Mouse (Mus musculus): ENCODE results near the gene Myo16. TPM values are rescaled to one million over a fixed set of nuclear protein-coding genes. Genes with fewer than 3 reads are reported as not detected.

Gene Myo16
- polyA plus RNA-seq, 1 experiment: 104 TPM

DNA sequence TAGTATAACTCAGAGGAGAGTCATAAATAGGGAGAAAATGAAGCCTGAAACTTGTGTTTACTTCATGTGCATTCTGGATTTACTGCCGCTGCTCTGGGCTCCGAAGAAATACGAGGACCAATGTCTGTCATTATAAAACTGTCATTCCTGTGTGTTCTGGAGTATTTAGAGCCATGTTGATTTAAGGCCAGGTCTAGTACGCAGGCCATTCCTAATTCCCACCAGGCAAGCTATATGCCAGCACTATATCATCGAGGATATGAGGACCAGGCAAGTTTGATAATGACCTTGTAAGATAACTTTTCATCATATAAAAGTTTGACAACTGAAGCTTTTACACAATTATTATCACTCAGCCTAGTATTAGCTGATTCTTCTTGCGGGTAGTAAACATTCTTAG lies 153.6 kb downstream of the Myo16 start:
- TF ChIP-seq CTCF (IDR thresholded peaks at IDR 0.05; ENCODE audit: insufficient read depth, low read depth, low read length) (no peak), POLR2A (IDR thresholded peaks at IDR 0.05; ENCODE audit: insufficient read depth, low read depth, low read length) (no peak)
- Histone ChIP-seq H3K4me1 (ENCODE audit: control insufficient read depth, insufficient read depth, low read length) (peaks cover 14% of the 10 kb centered on the region), H3K27ac (ENCODE audit: insufficient read depth, low read depth, low read length) (no peak overlapping the region), H3K4me3 (ENCODE audit: insufficient read depth, low read depth, low read length) (no peak overlapping the region)
- WGBS: 72% methylated on average over 6 of the region's 6 CpGs

DNA sequence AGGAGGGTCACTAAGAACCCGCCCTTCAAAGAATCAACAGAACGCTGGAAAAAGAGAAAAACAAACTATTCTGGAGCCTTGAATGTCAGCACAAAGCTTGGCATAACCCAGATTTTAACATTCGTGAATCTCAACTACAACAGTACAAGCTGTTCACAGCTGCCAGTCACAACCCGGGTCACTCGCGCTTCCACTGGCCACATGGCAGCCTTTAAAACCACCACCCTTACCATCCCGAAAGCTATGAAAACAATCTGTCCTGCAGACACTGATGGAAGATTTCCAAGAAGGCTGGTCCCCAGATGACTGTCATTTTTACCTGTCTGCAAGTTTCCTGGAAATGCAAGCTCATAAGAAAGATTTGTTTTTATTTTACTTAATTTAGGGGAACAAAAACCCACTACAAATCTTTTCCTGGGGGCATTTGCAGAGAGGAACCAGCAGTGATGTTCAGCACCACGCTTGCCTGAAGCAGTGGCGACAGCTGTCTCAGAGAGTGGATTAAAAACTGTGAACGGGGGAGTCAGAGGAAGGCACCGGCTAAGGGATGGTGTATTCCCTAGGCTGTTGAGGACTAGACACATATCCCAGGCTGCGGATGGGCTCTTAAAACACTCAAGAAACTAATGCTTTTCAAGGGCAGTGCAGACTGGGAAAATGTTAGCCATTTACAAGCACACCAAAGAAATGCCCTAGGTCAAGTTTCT lies 154.2 kb downstream of the Myo16 start:
- WGBS: 41% methylated on average over 12 of the region's 12 CpGs
- Histone ChIP-seq H3K4me3 (ENCODE audit: insufficient read depth, low read depth, low read length) (no peak overlapping the region), H3K27ac (ENCODE audit: insufficient read depth, low read depth, low read length) (peak overlapping the region; percentile 41; the same call in 1 of the 2 replicates), H3K4me1 (ENCODE audit: control insufficient read depth, insufficient read depth, low read length) (peaks cover 16% of the 10 kb centered on the region)
- TF ChIP-seq POLR2A (IDR thresholded peaks at IDR 0.05; ENCODE audit: insufficient read depth, low read depth, low read length) (no peak), CTCF (IDR thresholded peaks at IDR 0.05; ENCODE audit: insufficient read depth, low read depth, low read length) (no peak)

DNA sequence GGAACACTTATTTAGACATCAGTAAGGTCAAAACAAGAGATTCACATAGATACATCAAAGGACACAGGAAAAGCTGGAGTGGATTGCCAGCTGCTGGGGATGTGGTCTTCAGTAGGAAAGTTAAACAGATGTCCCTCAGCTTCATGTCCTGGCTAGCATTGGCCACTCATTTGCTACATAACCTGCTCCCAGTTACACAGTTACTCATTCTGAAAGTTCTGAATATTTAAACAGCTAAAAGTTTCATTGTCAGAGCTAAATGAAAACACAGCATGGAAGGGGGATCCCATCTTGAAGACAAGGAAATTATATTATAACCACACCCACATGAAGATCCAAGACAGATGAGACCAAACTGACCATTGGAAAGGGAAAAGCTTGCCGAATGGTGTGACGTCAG lies 156.8 kb downstream of the Myo16 start:
- Histone ChIP-seq H3K27ac (ENCODE audit: insufficient read depth, low read depth, low read length) (0 out of 2 replicates have a peak overlapping the region, but pooled peaks have one; percentile 13), H3K4me1 (ENCODE audit: control insufficient read depth, insufficient read depth, low read length) (peaks cover 16% of the 10 kb centered on the region), H3K4me3 (ENCODE audit: insufficient read depth, low read depth, low read length) (no peak overlapping the region)
- no peak for TF ChIP-seq CTCF (IDR thresholded peaks at IDR 0.05; ENCODE audit: insufficient read depth, low read depth, low read length)
- TF ChIP-seq POLR2A (IDR thresholded peaks at IDR 0.05; ENCODE audit: insufficient read depth, low read depth, low read length): no peak
- 82% methylated on average over 2 of the region's 2 CpGs for WGBS

DNA sequence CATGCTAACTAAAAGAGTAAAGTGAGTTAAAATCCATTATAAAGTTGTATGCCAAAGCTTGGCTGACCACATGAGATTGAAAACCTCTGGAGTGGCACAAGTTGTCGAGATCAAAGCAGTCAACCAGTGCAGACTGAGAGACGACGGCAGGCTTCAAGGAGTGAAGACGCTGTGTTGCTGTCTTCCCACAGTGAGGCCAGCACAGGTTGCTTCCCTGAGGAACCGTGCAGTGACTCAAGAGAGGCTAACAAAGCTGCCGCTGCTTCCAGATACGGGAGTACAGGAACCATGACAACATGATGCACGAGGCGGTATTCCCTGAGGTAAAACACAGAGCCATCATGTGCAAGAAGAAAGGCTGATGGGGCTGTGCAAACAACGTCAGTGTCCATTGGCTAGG lies 158.6 kb downstream of the Myo16 start:
- 64% methylated on average over 10 of the region's 10 CpGs for WGBS
- peak overlapping the region; percentile 54 for H3K27ac ChIP-seq (ENCODE audit: insufficient read depth, low read depth, low read length)
- H3K4me1 ChIP-seq (ENCODE audit: control insufficient read depth, insufficient read depth, low read length): peaks cover 14% of the 10 kb centered on the region
- TF ChIP-seq POLR2A (IDR thresholded peaks at IDR 0.05; ENCODE audit: insufficient read depth, low read depth, low read length) (no peak), CTCF (IDR thresholded peaks at IDR 0.05; ENCODE audit: insufficient read depth, low read depth, low read length) (no peak)
- H3K4me3 ChIP-seq (ENCODE audit: insufficient read depth, low read depth, low read length): no peak overlapping the region

DNA sequence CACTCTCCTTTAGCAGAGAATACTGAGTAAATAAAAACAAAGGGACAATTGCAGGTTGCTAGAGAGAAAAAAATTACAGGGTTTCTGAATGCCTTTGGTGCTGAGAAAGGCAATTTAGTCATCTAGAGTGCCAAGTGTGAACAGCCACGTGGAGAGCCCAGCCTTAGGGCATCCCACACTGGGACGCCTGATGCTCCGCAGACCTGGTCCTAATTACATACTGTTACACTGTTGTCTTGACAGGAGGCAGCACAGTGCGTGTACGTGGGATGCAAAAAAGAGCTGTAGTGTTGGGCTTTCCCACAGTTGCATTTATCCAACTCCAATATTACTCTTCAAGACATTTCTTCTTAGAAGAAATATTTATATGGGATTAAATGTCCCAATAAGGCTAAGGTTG lies 162.5 kb downstream of the Myo16 start:
- H3K27ac ChIP-seq (ENCODE audit: insufficient read depth, low read depth, low read length): no peak overlapping the region
- 28% methylated on average over 5 of the region's 5 CpGs for WGBS
- H3K4me1 ChIP-seq (ENCODE audit: control insufficient read depth, insufficient read depth, low read length): peaks cover 11% of the 10 kb centered on the region
- TF ChIP-seq POLR2A (IDR thresholded peaks at IDR 0.05; ENCODE audit: insufficient read depth, low read depth, low read length) (no peak), CTCF (IDR thresholded peaks at IDR 0.05; ENCODE audit: insufficient read depth, low read depth, low read length) (no peak)
- no peak overlapping the region for H3K4me3 ChIP-seq (ENCODE audit: insufficient read depth, low read depth, low read length)

DNA sequence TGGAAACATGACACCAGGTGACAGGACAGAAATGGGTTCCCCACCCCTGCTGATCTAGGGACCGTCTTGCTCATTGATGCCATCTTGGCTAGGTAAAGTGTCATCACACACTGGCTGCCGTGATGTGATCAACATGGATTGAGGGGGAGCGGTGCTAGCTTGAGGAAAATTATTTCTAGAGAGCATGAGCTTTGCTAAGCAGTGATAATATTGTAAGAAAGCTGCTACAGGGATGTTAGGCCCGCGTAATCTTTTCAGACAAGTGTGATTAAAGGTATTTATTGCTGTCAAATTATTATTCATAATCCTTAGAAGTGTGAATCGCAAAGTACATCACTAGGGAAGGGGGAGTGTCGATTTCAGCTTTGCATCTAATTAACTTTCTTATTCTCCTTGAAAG lies 164.4 kb downstream of the Myo16 start:
- TF ChIP-seq CTCF (IDR thresholded peaks at IDR 0.05; ENCODE audit: insufficient read depth, low read depth, low read length): no peak
- TF ChIP-seq POLR2A (IDR thresholded peaks at IDR 0.05; ENCODE audit: insufficient read depth, low read depth, low read length): no peak
- no peak overlapping the region for H3K4me3 ChIP-seq (ENCODE audit: insufficient read depth, low read depth, low read length)
- peaks cover 8% of the 10 kb centered on the region for H3K4me1 ChIP-seq (ENCODE audit: control insufficient read depth, insufficient read depth, low read length)
- H3K27ac ChIP-seq (ENCODE audit: insufficient read depth, low read depth, low read length): peak overlapping the region; percentile 83
- WGBS: 61% methylated on average over 7 of the region's 7 CpGs

DNA sequence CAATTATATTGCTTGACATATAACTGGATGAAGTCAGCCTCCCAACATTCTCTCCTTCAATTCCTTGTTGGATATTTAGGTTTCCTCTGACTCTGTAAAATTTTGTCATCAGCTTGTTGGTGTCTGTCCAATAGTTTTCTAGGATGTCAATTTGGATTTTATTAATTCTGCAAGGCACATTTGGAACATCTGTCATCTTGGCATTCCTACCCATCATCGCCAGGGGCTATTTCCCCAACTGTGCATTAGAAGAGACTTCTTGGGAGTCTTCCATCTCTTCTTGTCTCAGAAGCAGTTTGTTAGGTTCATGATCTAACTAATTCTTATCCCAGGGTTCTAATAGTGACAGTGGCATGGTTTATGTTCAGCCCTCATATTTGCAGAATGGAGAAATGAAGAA lies 196.7 kb downstream of the Myo16 start:
- 85% methylated on average over 1 of the region's 1 CpGs for WGBS
- TF ChIP-seq CTCF (IDR thresholded peaks at IDR 0.05; ENCODE audit: insufficient read depth, low read depth, low read length): no peak
- TF ChIP-seq POLR2A (IDR thresholded peaks at IDR 0.05; ENCODE audit: insufficient read depth, low read depth, low read length): no peak
- Histone ChIP-seq H3K27ac (ENCODE audit: insufficient read depth, low read depth, low read length) (no peak overlapping the region), H3K4me1 (ENCODE audit: control insufficient read depth, insufficient read depth, low read length) (peaks cover 3% of the 10 kb centered on the region; the same call in 1 of the 2 replicates), H3K4me3 (ENCODE audit: insufficient read depth, low read depth, low read length) (no peak overlapping the region)

DNA sequence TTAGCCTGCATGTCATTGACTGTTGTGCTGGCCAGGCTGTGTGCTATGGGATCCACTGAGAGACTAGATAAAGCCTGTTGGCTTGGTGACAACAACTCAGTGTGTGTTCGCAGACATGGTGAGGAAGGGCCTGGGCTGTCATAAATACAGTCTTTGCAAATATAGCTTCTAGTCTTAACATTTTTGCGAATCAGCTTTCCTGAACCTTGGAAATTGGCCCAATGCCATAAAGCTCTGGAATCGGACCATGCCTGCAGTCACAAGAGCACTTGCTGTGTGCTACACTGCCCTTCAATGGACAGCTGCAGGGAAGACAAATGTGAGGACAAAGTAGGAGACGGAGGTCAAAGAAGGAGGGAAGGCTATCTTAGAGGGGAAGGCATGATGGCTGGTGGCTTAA lies 205.0 kb downstream of the Myo16 start:
- TF ChIP-seq POLR2A (IDR thresholded peaks at IDR 0.05; ENCODE audit: insufficient read depth, low read depth, low read length) (no peak), CTCF (IDR thresholded peaks at IDR 0.05; ENCODE audit: insufficient read depth, low read depth, low read length) (no peak)
- Histone ChIP-seq H3K4me3 (ENCODE audit: insufficient read depth, low read depth, low read length) (no peak overlapping the region), H3K4me1 (ENCODE audit: control insufficient read depth, insufficient read depth, low read length) (peaks cover 25% of the 10 kb centered on the region), H3K27ac (ENCODE audit: insufficient read depth, low read depth, low read length) (peak overlapping the region; percentile 92)
- WGBS: 56% methylated on average over 4 of the region's 4 CpGs

DNA sequence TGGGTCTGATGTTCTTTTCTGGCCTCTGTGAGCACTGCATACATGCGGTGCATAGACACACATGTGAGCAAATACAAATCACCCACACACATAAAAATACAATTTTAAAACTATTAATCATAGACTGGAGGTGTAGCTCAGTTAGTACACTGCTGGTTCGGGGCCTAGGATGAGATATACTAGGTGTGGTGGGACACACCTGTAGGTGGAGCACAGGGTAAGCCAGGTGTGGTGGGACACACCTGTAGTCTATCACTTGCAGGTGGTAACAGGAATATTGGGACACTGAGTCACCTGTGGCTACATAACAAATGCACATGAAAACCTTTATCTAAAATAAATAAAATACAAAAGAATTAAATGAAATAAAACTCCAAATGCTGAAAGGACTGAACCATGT lies 209.2 kb downstream of the Myo16 start:
- Histone ChIP-seq H3K4me3 (ENCODE audit: insufficient read depth, low read depth, low read length) (no peak overlapping the region), H3K4me1 (ENCODE audit: control insufficient read depth, insufficient read depth, low read length) (peaks cover 33% of the 10 kb centered on the region), H3K27ac (ENCODE audit: insufficient read depth, low read depth, low read length) (peak overlapping the region; percentile 77)
- no peak for TF ChIP-seq POLR2A (IDR thresholded peaks at IDR 0.05; ENCODE audit: insufficient read depth, low read depth, low read length)
- TF ChIP-seq CTCF (IDR thresholded peaks at IDR 0.05; ENCODE audit: insufficient read depth, low read depth, low read length): no peak
- WGBS: 58% methylated on average over 2 of the region's 2 CpGs
